Mouse (Mus musculus) kidney, embryonic 16.5 days (tissue): ENCODE measurements around the gene Sys1. TPM values are rescaled to one million over a fixed set of nuclear protein-coding genes. Genes with fewer than 3 reads are reported as not detected.

Experiments
- polyA plus RNA-seq: library from polyadenylated mRNA; unstranded; fragments of >200 nt; fragmentation: Nextera tagmentation; extraction: Ambion mirVana; gene quantifications from 2 replicates; pipeline ENCODE4 v1.2.1, GENCODE M21; 2015

The Sys1 gene
- polyA plus RNA-seq, 1 experiment from 2014 or later = 67.0 TPM

Other genes with a start within 250 kb of the Sys1 start
- gene Wfdc15b, start 235.3 kb upstream of the Sys1 start, polyA plus RNA-seq = 98.1 and 100 TPM in 2 replicates
- not detected in 2 replicates for gene Svs2, start 218.5 kb upstream of the Sys1 start, polyA plus RNA-seq
- not detected in 2 replicates for gene Svs3b, start 200.3 kb upstream of the Sys1 start, polyA plus RNA-seq
- not detected in 2 replicates for gene Svs4, start 178.5 kb upstream of the Sys1 start, polyA plus RNA-seq
- gene Svs3a, start 167.7 kb upstream of the Sys1 start, polyA plus RNA-seq = not detected in 2 replicates
- not detected in 2 replicates for gene Svs6, start 140.2 kb upstream of the Sys1 start, polyA plus RNA-seq
- gene Svs5, start 124.2 kb upstream of the Sys1 start, polyA plus RNA-seq = not detected in 2 replicates
- 0.41 and 1.00 TPM in 2 replicates for gene Slpi, start 67.9 kb upstream of the Sys1 start, polyA plus RNA-seq
- gene Rbpjl, start 53.8 kb upstream of the Sys1 start, polyA plus RNA-seq = 0.06 and 0.29 TPM in 2 replicates
- 0.75 and 2.0 TPM in 2 replicates for gene Matn4, start 51.8 kb upstream of the Sys1 start, polyA plus RNA-seq
- 204 and 209 TPM in 2 replicates for gene Sdc4, start 13.1 kb upstream of the Sys1 start, polyA plus RNA-seq
- 8.1 and 14.0 TPM in 2 replicates for gene Gm20458, start 4.0 kb downstream of the Sys1 start, polyA plus RNA-seq
- gene Trp53tg5, start 16.8 kb downstream of the Sys1 start, polyA plus RNA-seq = not detected in 2 replicates
- gene Dbndd2, start 29.1 kb downstream of the Sys1 start, polyA plus RNA-seq = 12.6 and 18.2 TPM in 2 replicates
- 70.7 and 75.8 TPM in 2 replicates for gene Pigt, start 40.6 kb downstream of the Sys1 start, polyA plus RNA-seq
- 399 and 441 TPM in 2 replicates for gene Wfdc2, start 105.4 kb downstream of the Sys1 start, polyA plus RNA-seq
- gene Spint3, start 116.5 kb downstream of the Sys1 start, polyA plus RNA-seq = not detected in 2 replicates
- not detected in 2 replicates for gene Wfdc6a, start 128.5 kb downstream of the Sys1 start, polyA plus RNA-seq
- not detected in 2 replicates for gene Eppin, start 136.6 kb downstream of the Sys1 start, polyA plus RNA-seq
- not detected in 2 replicates for gene Wfdc6b, start 156.6 kb downstream of the Sys1 start, polyA plus RNA-seq
- not detected in 2 replicates for gene Wfdc8, start 156.7 kb downstream of the Sys1 start, polyA plus RNA-seq
- not detected in 2 replicates for gene Wfdc16, start 181.8 kb downstream of the Sys1 start, polyA plus RNA-seq
- gene Wfdc10, start 199.1 kb downstream of the Sys1 start, polyA plus RNA-seq = not detected in 2 replicates
- not detected in 2 replicates for gene Wfdc9, start 199.6 kb downstream of the Sys1 start, polyA plus RNA-seq
- not detected in 2 replicates for gene Wfdc11, start 217.1 kb downstream of the Sys1 start, polyA plus RNA-seq
- 0.97 and 1.3 TPM in 2 replicates for gene Wfdc13, start 228.1 kb downstream of the Sys1 start, polyA plus RNA-seq
- gene Spint4, start 241.5 kb downstream of the Sys1 start, polyA plus RNA-seq = 0.49 and 1.2 TPM in 2 replicates